Mouse (Mus musculus): Measurements from ENCODE around the gene Rasgrp1.

Rasgrp1 gene

DNA sequence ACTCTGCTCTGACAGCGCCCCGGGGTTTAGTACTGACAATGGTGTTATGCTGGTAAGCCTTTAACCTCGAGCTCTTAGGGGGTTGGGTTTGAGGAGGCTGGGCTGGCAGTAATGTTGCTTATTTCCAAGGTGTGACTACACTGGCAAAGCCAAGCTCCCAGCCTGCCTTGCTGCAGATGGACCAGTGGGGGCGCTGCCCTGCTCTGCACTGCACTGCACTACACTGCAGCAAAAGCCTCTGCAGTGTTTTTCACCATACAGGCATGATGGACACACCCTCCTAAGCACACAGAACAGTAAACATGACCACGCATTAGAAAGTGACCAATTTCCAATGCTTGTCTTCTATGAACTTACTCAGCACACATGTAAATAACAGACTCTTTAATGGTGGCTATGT lies 11.2 kb downstream of the Rasgrp1 start:
- DNase-seq: peak; percentile 21

- peak; percentile 23 for DNase-seq
Measured at GRCm38 (mm10) chr2:117328521-117329285, 14.1 kb downstream of the Rasgrp1 start.

DNA sequence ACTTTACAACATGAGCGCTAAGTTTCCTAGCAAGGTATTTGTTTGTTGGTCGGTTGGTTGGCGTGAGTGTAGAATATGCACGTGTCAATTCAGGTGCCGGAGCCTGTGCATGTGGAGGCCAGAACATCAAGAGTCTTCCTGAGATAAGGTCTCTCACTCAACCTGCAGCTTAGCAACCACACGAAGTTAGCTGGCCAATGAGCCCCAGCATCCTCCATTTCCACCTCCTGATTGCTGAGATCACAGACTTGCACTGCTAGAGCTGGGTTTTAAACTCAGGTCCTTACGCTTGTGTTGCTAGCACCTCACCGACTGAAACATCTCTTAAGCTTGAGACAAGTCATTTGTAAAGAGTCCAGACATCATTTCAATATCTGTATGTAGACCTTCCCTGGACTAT lies 20.4 kb downstream of the Rasgrp1 start:
- no peak for DNase-seq

- DNase-seq: no peak
Measured at GRCm38 (mm10) chr2:117321231-117321630, 21.6 kb downstream of the Rasgrp1 start.

- no peak for DNase-seq
Measured at GRCm38 (mm10) chr2:117318991-117319390, 23.8 kb downstream of the Rasgrp1 start.

DNA sequence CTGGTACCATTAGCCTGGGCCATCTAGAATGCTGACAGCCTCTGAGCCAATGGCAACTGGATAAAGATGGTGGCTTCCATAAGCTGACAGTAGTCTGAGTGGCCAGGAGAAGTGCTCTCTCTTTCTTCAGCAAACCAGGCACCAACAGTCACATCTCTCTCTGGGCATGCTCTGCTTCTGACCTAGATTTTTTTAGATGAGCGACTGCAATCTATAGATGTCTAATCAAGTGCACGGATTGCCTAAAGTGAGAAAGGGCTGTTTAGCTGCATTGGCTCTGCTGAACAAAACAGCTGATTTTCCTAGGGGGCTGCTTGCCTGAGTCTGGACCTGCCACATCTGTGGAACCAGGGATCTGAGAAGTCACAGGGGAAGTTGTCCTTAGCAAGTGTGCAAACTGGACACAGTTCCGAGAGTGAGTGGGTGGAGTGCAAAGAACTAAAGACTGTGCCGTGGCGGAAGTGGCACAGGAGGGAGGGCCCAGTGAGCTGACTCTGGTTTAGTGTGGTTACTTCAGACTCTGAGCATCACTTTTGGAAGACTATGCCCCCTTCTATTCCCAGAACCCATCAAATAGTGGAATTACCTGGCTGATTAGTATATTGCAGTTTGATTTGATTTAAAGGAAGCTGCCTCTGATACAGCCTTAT lies 29.1 kb downstream of the Rasgrp1 start:
- DNase-seq: peak; percentile 30

GRCm38 (mm10) chr2:117312441-117312895 lies 30.3 kb downstream of the Rasgrp1 start:
- DNase-seq: no peak

DNA sequence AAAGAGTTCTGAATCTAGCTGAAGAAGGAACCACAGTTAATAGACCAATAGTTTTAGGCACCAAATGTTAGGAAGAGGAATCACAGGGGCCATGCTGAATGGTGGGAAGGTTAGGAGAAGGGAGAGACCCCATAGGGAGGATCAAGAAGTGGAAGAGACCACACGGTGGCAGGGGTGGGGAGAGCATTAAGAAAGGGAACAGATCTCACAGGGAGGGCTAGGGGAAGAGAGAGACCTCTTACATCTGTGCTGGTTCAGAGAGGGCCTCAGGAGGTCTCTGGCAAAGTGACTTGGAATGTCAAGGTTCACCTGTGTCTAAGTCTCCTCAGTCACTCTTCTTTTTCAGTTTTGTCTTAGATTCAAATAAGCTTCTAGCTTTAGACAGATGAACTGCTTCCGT lies 30.8 kb downstream of the Rasgrp1 start:
- no peak for DNase-seq

GRCm38 (mm10) chr2:117311349-117311748 lies 31.5 kb downstream of the Rasgrp1 start:
- no peak for DNase-seq

- no peak for DNase-seq
Measured at GRCm38 (mm10) chr2:117309046-117309445, 33.8 kb downstream of the Rasgrp1 start.

DNA sequence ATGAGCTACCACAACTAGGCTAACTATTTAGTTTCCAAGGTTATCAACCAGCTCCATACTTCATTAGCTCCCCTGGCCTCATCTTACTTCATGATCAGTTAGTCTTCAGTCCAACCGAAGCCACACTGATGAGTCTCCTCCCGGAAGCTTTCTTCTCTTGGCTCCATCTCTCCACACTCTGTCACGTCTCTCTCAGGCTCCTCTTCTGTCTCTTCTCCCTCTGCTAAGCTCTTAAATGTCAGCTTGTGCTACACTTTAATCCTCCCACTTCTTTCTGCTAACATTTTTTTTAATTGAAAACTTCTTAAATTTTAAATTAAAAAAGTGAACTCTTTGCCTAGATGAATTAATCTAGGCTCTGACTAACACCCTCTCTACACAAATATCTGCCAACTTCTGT lies 34.8 kb downstream of the Rasgrp1 start:
- DNase-seq: no peak

DNA sequence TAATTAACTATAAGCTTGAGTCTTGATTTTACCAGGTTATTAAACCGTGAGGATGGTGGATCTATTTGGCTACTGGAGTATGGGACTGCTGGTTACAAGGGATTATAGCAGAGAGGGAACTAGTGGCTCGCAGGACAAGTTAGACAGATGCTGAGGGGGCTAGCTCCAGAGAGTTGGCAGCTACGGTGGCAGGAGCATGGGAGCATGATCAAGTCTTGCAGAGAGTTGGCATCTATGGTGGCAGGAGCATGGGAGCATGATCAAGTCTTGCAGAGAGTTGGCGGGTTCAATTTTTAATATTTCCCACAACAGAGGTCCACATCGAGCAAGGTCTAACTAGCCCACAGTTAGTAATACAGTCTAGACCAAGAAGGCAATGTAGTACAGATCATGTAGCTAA lies 37.9 kb downstream of the Rasgrp1 start:
- no peak for DNase-seq

DNA sequence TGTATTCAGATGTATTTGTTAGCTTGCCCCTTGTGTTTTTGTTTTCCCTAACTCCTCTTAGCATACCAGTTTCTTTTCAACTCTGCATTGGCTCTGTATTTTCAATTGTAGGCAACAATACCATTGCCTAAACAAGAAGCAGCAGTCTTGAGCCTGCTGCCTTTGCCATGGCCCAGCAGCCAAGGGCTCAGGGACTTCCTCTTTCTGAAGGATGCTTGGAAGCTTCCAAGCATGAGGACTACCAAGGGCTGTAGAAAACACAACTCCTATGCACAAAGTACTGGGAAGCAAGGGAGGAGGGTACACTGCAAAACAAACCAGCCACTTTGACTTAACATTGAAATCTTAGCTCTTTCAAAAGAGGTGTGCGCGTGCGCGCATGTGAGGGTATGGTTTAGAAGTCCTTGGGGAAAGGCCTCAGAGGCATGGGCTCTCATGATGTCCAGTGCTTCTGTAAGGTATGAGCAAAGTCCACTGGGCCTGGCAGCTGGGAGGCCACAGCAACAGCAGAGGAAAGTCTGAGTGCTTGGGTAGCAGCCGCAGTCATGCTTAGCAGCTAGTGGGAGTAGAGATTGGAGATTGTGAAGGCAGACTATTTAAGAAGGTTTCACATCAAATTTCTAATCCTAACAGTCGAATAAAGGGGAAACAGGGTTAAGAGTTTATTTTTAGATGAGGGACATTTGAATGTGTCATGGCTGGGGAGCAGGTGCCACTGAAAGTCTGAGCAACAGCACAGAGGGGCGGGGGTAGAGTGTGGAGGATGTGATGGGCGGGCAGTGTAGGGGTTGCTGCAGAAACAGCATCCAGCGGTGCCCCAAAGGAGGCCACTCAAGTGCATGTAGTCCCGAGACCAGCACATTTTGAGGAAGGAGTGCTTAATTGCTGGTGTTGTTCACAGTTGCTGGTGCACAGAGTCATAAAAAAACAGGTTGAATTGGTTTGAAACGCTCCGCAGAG lies 39.1 kb downstream of the Rasgrp1 start:
- DNase-seq: peak; percentile 55

DNA sequence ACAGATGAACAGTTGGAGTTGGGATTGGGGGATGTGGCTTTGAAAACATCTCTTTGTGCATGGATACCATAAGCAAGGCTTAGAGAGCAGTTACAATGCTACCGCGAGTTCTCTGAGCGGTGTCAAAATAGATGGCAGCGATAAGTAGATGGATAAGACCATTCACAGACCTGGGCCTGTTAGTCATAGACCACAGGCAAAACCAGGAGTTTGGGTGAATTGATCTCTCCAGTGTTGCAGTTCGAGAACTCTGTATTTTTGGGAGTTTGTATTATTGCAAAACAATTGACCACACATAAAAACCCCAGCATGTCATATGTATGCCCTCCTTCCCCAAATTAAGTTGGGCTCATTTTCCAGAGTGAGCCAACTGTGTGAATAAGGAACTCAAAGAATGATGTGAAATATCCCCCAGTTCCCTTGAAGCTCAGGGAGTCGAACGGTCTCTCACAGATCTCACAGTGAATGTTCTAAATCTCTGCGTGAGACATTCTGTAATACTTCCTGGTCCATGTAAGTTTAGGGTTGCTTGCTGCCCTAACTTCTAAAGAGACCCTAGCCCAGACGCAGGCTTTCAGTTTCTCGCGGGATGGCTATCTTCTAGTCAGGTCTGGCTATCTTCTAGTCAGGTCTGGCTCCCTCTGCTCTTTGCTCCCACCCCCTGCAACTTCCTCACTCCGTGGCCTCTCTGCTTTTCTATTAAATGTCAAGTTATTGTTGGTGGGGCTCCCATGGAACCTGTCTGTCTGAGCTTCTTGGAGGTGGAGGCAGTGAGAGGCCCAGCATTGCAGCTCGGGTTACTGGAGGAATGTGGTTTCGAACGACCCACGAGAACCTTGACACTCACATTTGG lies 43.0 kb downstream of the Rasgrp1 start:
- no peak for DNase-seq

- DNase-seq: no peak
Measured at GRCm38 (mm10) chr2:117288291-117288690, 54.5 kb downstream of the Rasgrp1 start.

- peak; percentile 66 for DNase-seq
Measured at GRCm38 (mm10) chr2:117263786-117264408, 78.9 kb downstream of the Rasgrp1 start.

GRCm38 (mm10) chr2:117262184-117262583 lies 80.6 kb downstream of the Rasgrp1 start:
- DNase-seq: no peak

DNA sequence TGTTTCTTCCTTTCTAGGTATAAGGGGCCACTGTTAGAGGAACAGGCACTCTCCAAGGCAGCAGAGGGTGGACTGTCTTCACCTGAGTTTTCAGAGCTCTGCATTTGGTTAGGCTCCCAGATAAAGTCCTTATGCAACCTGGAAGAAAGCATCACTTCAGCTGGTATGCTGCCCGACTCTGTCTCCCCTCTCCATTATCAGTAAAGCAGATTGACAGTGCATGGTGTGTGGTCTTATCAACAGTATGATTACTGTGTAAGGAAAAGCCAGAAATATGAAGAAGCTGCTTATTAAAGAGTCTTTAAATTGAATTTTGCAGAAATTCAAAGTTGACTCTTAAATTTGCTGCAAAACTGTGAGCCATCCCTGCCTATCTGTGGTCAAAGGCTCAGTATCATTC lies 85.2 kb downstream of the Rasgrp1 start:
- no peak for DNase-seq

DNA sequence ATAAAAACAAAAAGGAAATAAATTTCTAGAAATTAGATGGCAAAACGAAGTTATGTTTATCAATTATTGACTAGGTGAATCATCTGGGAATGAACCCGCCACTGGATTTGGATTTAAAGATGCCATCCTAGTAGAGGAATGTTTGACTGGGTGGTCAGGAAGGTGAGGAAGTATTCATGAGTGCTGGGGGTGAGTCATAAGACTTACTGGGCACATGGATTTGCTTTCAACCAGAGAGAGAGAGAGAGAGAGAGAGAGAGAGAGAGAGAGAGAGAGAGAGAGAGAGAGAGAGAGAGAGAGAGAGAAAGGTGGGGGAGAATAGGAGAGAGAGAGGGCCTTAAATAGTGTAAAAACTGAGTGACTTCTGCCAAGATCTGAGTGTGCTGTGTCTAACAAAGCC lies 87.4 kb downstream of the Rasgrp1 start:
- DNase-seq: no peak

GRCm38 (mm10) chr2:117250001-117250510 lies 92.7 kb downstream of the Rasgrp1 start:
- no peak for DNase-seq

DNA sequence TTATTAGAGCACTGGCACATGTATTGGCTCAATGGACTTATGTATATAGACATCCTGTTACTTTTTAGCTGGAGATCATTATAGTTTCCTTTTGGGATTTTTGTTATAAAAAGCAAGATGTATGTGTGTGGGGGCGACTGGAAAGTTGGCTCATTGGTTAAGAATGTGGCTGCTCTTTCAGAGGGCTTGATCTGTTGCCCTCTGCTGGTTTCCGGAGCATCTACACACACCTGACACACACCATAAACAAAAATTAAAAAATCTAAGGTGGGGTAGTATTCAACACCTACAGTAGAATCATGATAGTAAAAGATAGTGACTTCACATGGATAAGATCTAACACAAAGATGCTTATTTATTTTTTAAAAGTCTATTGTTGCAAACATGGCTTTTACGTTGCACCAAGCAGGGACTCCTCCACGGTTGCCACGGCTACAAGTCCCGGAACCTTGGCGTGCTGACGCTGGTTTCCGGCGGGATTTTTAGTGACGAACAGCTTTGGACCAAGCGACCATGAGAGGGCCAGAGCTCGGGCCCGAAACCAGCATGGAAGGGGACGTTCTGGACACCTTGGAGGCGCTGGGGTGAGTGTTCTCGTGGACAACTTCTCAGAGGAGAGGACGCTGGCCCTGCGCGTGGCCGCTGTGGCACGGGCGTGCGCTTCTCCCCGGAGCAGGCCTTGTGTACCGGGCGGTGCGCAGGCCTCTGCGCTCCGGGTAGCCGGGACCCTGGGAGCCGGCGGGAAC lies 93.4 kb downstream of the Rasgrp1 start, which contains the start of gene Fam98b:
Gene Fam98b, plus strand, starts transcription at position 485 of the 746 bp plus-strand sequence.
- DNase-seq: peak; percentile 89

All from lung, postnatal 36 days (tissue).